Mouse (Mus musculus): ENCODE measurements around the gene Cdyl2.

Gene Cdyl2

DNA sequence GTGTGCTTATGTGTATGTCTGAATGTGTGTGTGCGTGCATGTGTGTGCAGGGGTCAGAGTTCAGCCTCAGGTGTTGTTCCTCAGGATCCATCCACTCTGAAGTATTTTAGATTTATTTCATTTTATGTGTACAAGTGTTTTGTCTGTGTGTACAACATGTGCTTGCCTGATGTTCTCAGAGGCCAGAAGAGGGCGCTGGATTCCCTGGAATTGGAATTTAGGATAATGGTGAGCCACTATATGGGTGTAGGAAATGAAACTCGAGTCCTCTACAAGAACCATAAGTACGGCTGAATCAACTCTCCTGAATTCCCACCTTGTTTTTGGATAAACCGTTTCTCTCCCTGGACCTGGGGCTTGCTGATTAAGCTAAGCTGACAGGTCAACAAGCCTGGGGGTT is 61.2 kb downstream of the Cdyl2 start:
- DNase-seq (ENCODE audit: low spot score in 2 of 2), result no peak

DNA sequence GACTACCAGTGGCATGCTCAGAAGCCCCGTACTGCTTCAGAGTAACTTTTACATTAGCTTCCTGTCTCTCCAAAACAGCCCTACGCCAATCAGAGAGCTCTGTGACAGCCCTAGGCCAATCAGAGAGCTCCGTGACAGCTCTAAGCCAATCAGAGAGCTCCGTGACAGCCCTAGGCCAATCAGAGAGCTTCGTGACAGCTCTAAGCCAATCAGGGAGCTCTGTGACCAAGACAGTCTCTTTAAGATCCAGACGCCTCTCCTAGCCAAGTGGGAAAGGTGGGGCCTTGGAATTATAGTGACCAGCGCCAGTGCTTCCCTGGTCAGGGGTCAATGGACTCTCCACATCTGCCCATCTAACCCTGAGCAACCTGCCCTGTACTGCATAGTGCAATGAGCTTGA is 62.2 kb downstream of the Cdyl2 start:
- no peak for DNase-seq (ENCODE audit: low spot score in 2 of 2)

DNA sequence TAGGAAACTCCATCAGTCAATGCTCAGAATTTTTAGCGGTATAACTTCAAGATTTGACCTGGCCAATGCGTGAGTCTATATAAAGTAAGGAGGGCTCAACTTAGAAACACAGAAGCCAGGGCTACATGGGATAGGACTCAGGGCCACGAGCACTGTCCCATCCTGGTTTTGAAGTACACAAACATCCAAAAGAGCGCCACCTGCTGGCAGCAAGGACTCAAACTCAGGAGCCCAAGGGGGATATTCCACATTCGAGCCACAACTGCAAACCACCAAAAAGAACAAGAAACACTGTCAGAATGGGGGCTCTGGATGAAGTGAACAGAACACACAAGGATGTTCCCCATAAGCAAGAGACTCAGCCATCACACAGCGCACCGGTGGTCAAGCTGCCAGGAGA is 63.8 kb downstream of the Cdyl2 start:
- no peak for DNase-seq (ENCODE audit: low spot score in 2 of 2)

DNA sequence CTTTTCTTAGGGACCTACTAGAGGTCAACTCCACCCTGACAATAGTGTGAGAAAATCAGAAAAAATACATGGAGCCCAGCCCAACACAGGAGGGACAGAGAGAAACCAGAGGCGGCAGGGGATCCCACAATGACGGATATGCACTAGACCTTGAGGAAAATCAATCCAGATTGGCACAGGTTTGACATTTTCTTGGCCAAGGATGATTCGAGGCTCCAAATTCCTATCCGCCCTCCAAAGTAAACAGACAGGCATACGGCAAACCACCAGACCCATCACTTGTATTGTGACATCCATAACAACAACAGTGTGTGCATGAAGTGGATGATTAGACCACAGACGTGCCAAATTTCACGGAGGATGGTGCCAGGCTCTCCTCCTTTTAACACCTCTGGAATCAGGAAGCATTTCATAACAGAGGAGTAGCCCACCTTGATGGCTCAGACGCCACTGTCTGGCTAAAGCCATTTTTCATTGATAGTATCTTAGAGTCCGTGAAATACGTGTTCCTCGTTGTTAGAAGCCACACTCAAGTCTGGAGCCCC is 65.9 kb downstream of the Cdyl2 start:
- no peak for DNase-seq (ENCODE audit: low spot score in 2 of 2)

DNA sequence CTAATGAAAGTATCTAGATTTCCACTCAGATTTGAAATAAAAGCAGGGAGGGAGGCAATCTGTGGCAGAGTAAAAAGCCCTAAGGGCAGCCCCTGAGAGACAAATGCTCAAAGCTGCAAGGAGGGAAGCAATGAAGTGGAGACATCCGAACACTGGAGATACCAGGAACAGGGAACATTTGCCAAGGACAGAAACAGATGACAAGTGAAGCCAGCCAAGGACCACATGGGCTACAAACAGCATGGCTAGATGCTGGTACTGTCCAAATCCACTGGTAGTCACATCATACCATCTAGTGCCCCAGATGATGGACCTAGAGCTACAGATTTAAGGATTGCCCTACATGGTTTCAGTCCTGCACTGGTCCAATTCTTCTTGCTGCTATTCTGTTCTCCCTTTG is 71.3 kb downstream of the Cdyl2 start:
- DNase-seq (ENCODE audit: low spot score in 2 of 2), result no peak

DNA sequence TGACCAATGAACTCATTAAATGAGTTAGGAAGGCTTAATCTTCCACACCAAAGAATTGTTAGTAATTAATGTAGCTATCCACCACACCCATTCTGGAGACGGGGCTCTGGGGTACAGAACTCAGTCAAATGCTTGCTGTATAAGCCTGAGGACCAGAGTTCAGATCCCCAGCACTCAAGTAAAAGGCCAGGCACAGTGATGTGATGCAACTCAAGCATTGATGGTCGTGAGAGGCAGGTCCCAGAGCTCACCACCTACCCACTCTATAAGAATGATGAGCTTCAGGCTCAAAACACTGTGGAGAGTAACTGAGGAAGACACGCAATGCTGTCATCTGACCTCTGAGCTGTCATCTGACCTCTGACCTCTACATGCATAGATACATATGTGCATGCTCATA is 76.0 kb downstream of the Cdyl2 start:
- no peak for DNase-seq (ENCODE audit: low spot score in 2 of 2)

DNA sequence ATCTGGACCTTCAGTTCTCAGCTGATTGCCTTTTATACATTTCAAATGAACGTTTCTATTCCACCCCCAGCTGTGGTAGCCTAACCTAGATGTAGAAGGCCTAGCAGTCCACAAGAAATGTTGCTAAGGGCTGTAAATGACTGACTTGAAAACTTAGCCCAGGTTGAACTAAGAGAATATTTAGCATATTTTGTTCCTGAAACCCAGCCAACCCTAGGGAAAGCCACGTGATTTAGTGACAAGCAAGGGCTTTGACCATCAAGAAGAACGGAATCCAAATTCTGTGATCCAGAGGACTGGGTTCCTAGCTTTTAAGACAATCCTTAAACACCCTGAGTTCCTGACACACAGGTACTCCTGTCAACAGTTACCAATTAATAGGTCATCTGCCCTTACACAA is 77.9 kb downstream of the Cdyl2 start:
- DNase-seq (ENCODE audit: low spot score in 2 of 2), result no peak

DNA sequence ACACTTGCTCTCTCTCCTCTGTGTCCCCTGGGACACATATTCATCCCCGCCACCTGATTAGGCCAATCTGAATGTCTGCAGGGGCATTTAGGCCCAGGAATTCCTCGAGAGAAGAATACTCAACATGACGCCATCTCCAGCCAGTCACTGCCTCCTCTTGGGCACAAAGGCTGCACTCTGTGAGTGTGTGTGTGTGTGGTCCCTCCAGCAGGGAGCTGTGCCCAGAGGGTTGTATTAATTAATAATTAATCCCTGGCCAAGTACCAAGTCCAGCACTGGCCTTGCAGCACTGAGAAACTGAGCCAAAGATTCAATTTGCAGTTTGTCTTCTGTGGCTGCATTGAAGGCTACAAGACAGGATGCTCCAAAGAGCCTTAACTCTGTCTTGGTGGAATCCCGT is 79.8 kb downstream of the Cdyl2 start:
- no peak for DNase-seq (ENCODE audit: low spot score in 2 of 2)

DNA sequence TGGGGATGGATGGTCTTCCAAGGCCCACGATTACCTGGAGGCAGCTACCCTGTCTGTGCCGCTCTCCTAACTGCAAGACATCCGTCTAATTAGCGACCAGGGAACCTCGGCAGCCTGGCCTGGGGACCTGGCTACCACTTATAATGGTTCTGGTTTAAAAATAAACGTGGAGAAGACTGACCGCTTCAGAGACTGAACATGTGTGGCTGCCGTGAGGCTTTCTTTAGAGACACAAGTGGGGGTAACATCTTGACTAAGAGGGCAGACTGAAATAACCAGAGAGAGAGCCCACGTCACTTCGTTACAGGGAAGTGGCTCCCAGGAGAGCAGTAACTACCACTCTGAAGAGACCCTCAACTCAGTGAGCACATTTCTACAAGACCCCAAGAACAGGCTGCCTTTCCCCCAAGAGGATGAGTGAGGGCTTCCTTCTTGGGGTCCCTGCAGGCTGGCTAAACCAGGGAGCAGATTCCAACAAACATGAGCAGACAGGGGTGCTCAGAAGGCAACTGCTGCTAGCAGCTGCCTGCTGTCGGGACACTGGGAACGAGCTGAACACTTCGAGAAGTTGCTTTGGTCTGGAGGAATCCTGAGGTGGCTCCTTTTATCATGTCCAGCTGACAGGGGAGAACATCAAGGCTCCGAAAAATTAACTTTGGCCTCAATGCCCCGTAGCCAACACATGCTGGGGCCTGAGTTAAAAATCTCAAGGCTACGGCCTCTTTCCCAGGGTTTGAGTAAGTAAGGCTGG is 82.6 kb downstream of the Cdyl2 start:
- no peak for DNase-seq (ENCODE audit: low spot score in 2 of 2)

DNA sequence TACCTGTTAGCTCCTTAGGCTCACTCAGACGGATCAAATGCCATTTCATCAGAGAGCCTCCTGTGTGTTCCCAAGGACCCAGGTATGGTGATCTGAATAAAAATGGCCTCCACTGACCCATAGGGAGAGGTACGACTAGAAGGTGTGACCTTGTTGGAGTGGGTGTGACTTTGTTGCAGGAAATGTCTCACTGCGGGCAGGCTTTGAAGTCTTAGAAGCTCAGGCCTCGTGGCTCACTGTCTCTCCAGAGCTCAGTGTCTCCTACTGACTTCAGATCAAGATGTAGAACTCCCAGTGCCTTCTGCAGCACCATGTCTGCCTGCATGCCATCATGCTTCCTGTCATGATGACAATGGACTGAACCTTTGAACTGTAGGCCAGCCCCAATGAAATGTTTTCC is 87.4 kb downstream of the Cdyl2 start:
- no peak for DNase-seq (ENCODE audit: low spot score in 2 of 2)

DNA sequence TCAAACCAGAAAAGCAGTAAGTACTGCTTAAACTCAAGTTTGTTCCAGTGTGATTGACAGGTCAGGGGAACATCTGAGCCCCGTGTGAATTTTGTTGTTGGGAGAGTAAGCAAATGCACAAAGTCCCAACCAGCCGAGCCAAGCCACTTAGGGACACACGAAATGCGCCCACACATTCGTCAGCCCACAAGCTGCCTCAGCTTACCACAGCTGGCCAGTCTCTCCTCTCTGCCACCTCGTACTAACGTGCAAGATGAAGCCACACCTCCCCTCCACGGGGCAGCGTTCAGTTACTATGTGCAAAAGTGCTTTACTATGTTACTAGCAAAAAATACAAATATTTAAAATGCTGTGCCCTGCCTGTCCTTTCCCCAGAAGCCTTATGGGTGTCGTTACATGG is 91.9 kb downstream of the Cdyl2 start:
- DNase-seq (ENCODE audit: low spot score in 2 of 2), result no peak

DNA sequence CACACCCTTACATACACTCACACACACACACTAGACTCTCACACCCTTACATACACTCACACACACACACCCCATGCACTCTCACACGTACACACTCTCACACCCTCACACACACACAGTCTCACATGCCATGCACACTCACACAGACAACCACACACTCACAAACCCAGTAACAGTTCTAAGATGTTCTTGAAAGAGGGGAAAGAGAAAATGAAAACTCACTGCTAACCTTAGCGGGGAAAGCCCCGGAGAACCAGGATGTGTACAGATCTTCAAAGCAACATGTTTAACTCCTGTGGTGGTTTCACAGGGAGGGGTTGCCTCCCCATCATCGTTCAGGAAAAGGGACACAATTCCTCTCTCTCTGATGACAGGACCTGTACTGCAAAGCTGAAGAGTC is 94.8 kb downstream of the Cdyl2 start:
- DNase-seq (ENCODE audit: low spot score in 2 of 2), result no peak

DNA sequence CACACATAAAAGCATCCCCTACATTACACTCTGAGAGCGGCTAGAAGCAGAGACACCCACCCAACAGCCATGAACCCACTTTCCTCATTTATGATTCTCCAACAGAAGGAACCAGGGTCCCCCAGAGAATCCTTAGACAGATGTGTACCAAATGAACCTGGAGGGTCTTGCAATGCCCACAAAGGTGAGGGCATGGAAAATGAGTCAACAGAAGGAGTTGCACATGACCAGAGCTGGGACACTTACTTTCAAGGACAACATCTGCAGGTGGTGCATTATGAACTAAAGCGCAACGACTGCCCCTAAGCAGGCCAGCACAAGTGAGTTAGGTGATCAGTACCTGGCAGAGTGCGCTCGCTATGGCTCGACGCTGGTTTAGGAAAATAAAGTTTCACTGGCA is 95.6 kb downstream of the Cdyl2 start:
- DNase-seq (ENCODE audit: low spot score in 2 of 2), result no peak

DNA sequence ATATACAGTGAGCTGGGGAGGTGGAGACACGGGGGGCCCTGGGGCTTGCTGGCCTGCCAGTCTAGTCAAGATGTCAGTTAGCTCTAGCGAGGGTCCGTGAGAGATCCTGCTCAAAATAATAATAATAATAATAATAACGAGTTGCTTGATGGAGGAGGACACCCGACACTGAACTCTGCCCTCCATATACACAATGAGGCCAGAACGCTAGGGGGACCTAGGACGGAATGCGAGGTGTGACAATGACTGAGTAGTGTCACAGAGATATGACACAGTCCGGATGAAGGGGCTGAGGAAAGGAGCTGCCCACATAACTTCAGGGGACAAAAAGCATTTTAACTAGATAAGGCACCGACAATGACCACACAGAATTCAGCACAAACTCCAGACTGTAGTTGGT is 96.4 kb downstream of the Cdyl2 start:
- DNase-seq (ENCODE audit: low spot score in 2 of 2), result no peak

DNA sequence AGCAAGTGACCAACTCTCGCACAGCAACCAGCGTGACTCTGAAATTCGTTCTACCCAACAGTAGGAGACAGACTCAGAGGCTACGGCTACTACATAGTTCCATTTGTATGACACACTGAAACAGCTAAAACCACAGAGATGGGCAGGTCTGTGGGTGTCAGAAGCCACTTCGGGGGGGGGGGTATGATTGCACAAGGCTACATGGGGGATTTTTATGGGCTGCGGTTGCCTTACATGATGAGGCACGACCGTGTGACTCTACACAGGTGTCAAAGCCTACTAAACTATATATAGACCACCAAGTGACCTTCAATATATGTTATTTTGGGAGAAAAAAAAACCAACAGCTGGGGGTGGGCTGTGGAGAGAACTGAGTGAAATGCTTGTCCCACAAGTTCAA is 96.8 kb downstream of the Cdyl2 start:
- DNase-seq (ENCODE audit: low spot score in 2 of 2), result no peak

DNA sequence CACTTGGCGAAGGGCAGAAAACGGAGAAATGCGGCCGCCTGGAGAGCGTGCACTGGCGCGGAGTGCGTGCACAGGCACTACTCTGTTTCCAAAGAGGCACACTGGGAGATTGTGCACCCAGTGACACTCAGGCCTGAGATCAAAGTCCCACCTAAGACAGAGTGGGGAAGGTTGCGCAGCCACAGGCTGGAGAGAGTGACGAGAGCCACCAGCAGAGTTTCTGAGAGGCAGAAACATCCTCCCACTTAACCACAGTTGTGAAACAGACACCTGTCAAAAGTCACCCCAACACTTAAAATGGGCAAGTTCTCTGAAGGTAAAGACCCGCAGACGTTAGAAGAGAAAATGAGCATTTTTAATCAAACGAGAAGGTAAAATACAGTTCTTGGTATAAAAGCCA is 97.5 kb downstream of the Cdyl2 start:
- no peak for DNase-seq (ENCODE audit: low spot score in 2 of 2)

DNA sequence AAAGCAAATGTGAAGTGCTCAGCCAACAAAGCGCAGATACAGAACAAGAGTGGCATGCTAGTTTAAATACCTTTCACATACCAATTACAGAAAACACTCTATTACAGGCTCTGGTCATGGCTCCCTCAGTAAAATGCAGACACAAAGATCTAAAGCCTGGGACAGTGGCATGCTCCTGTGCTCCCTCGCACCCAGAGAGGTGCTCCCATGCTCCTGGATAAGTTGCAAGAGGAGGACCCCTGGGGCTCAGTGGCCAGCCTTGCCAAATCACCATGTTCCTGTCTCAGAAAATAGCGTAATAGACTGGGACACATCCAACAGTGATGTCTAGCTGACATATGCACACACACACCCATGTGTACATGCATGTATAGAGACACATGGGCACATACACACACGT is 98.4 kb downstream of the Cdyl2 start:
- no peak for DNase-seq (ENCODE audit: low spot score in 2 of 2)

DNA sequence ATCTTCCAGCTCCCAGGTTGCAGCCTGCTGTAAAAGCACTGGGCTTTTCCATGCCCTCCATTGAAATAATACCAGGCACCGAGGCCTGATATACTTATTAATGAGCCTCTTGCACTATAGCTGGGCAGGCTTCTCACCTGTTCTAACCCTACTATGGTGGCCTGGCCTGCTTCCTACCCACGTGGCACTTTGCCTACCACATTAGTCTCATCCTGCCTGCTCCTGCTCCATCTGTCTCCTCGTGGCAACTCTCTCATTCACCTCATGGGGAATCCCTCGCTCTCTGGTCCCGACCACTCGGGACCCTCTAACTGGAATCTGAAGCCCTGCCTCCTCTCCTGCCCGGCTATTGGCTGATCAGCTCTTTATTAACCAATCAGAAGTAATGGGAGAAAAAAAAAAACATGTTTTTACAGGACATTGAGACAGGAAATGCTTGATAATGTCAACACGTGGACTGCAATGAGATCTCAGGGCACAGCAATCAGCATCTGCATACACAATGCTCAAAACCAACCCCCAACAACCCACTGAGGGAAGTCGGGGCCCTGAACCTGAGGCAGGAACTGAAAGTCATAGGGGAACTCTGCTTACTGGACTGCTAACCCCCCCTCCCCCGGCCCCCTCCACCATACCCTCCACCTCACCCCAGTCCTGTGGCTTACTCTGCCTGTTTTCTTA is 99.2 kb downstream of the Cdyl2 start:
- peak; percentile 12 to 41 for DNase-seq (ENCODE audit: low spot score in 2 of 2)

DNA sequence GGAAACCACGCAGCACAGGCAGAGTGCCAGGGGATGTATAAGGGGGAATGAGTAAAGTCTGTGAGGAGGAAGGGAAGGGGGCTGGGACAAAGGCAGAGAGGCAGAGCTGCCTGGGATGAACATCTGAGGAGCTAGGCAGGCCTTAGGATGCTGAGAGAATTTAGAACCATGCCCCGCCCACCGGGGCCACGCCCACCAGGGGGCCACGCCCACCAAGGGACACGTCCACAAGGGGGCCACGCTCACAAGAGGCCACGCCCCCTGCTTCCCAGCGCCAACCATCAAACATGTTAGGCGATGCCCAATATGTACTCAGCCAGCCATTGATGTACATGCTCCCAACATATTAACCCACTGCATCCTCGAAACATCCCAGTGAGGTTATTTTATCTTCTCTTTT is 102.7 kb downstream of the Cdyl2 start:
- DNase-seq (ENCODE audit: low spot score in 2 of 2), result no peak

DNA sequence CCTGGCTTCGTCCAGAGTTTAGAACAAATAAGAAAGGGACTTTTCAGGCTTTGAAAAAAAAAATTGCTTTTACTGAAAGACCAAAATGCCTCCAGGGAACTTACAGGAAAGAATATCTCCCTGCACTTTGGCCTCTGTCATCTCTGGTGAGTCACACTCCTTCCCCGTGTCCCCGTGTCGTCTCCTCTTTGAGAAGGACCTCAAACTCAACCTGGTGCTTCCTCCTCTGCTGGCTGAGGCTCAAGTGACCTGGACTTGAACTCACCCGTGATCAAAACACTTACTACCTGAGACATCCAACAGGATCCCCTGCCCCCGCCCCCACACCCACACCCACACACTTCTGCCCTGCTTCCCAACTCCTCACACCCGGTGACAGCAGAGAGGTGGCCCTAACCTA is 103.8 kb downstream of the Cdyl2 start:
- DNase-seq (ENCODE audit: low spot score in 2 of 2), result no peak

DNA sequence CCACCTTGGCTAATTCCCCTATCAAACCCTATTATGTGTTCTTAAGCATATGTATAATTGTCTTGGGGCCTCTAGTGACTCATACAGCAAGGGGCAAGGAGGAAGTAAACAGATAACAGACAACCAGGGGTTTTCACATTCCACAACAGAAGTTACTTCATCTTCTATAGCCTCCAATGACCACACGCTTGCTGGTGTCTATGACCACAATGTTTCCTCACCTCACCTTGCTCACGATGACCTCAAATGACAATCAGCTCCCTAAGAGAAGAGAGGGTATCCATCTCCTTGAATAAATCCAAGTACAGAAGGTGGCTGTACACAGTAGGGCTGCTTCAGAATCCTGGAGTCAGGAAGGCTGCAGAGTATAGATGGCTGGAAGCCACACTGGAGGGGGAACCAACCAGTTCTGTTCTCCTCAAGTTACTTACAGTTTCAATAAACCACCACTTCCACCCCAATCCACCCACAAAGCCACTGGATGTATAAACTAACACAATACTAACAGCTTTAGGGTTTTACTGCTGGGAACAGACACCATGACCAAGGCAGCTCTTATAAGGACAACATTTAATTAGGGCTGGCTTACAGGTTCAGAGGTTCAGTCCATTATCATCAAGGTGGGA is 104.8 kb downstream of the Cdyl2 start:
- no peak for DNase-seq (ENCODE audit: low spot score in 2 of 2)

DNA sequence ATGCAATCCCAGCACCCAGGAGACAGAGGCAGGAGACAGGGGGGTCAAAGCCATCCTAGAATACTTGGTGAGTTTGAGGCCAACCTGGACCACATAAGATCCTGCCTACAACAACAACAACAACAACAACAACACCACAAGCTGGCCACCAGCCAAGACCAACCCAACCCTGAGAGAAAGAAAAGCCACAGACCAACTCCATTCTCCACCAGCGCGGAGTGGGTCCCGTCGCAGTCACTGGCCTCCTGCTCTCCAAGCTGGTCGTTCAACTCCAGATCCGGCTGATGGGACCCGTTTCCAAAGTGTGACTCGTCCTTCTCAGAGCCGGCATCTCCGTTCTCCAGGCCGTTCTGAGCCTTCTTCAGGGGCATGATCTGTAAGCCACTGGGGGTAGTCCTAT is 109.2 kb downstream of the Cdyl2 start:
- DNase-seq (ENCODE audit: low spot score in 2 of 2), result no peak

DNA sequence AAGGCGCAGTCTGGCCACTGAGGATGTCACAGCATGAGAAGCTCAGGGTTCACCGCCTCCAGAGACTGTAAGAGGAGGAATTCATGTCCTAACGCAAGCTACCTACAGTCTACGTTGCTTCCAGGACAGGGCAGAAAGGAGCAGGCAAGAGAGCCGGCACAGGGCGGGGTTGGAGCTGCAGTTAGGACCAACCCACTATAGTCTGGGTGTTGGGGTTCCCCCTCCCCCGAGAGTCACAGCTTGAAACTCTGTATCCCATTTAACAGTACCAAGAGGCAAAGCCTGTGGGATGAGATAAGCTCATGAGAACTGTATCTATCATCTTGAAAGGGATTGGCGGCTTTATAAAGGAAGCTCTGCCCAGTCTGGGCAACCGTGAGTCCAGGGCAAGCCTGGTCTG is 110.5 kb downstream of the Cdyl2 start:
- DNase-seq (ENCODE audit: low spot score in 2 of 2), result no peak

Measured in spleen, postnatal 14 days (tissue).